Mouse (Mus musculus) stomach, adult 2 months (tissue): ENCODE results near the gene Hbq1a. TPM values are rescaled to one million over a fixed set of nuclear protein-coding genes. Genes with fewer than 3 reads are reported as not detected.

Experiments used
- polyA plus RNA-seq: library from polyadenylated mRNA; depleted of rRNA; stranded (reverse); fragments of >200 nt; gene quantifications from 2 replicates; pipeline ENCODE4 v1.2.3, GENCODE M21; 2012; rRNA removed

Gene Hbq1a
- 0.19 TPM in 1 of 2 replicates, not detected in the other for polyA plus RNA-seq

DNA sequence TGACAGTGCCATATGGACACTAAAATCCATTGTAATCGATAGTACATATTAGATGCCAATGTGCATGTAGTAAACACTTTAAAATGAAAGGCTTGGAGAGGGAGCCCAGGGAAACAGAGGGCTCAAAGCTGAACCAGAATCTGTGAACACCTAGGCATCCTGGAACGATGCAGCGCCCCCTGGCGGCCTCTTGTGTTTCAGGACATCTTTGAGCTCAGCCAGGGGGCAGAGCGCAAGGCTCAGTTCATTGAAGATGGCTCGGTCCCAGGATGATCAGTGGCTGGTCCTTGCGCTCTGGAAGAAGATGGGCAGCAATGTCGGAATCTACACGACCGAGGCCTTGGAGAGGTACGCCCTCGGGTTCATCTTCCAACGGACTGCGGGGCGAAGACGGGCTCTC is at the start of gene Hbq1a:
Gene Hbq1a (plus strand): TSS at position 205 of the 400 bp plus-strand sequence.

DNA sequence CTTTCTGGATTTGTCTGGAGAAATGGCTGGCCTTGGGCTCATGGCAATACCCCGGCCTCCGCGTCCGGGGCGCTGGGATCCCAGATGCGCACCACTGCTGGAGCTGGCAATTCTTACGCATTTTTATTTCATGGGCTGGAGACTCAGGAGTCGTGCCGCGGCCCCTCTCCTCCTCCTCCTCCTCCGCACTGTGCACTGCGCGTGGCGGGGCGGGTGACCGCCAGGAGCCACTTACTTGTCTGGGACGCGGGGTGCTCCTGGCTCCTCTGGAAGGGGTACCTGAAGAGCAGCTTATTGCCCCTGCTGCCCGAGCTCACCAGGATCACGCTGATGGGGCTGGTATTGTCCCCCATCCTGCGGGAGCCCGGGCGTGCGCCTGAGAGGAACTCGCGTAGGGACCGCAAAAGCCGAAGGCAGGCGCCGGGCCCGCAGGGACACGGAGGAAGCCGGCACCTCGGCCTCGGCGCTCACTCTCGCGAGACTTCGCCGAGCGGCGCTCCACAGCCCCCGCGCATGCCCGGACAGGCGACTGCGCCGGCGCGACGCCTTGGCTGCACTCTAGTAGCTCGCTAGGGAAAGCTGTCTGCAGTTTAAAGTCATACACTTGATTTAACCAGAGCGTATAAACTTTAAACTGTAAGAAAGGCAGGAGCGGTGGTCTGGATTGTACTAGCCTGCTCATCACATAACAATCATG is 32.5 kb upstream of the Hbq1a start, which contains the start of gene Nprl3:
Gene Nprl3 (minus strand): TSS at position 520 of the 697 bp plus-strand sequence.

DNA sequence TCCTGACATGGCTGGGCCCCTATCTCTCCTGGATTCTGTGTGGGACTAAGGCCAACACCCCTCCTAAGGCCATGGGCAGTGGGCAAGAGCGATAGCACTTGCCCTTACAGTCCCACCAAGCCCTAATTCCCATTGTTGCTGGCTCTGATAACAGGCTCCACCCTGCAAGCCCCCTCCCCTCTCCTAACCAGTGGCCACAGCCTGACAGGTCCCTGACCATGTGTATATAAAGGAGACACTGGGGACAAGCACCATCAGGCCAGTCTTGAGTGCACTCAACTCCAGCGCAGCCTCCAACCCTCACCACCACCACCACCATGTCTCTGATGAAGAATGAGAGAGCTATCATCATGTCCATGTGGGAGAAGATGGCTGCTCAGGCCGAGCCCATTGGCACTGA is 23.5 kb upstream of the Hbq1a start, which contains the start of gene Hba-x:
Gene Hba-x (plus strand): TSS at position 54 of the 400 bp plus-strand sequence.

DNA sequence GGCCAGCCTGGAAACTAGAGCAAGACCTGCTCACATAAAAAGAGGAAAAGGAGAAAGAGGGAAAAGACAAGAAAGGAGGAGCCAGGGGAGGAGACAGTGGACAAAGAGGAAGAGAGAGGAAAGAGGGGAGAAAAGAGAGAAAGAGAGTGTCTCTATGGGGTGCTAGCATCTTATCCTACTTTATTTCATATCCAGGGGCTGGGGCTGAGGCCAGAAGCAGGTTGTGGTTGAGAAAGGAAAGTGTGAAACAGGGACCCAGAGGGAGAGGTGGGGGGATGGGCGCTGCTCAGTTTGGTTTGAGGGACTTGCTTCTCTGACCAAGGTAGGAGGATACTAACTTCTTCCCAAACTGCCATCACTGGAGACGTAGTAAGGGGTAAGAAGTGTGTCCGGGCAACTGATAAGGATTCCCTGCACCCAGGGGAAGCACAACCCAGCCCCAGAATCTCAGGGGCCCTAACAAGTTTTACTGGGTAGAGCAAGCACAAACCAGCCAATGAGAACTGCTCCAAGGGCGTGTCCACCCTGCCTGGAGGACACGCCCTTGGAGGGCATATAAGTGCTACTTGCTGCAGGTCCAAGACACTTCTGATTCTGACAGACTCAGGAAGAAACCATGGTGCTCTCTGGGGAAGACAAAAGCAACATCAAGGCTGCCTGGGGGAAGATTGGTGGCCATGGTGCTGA is 16.6 kb upstream of the Hbq1a start, which contains the start of gene Hba-a1:
Gene Hba-a1 (plus strand): TSS at position 421 of the 687 bp plus-strand sequence.

DNA sequence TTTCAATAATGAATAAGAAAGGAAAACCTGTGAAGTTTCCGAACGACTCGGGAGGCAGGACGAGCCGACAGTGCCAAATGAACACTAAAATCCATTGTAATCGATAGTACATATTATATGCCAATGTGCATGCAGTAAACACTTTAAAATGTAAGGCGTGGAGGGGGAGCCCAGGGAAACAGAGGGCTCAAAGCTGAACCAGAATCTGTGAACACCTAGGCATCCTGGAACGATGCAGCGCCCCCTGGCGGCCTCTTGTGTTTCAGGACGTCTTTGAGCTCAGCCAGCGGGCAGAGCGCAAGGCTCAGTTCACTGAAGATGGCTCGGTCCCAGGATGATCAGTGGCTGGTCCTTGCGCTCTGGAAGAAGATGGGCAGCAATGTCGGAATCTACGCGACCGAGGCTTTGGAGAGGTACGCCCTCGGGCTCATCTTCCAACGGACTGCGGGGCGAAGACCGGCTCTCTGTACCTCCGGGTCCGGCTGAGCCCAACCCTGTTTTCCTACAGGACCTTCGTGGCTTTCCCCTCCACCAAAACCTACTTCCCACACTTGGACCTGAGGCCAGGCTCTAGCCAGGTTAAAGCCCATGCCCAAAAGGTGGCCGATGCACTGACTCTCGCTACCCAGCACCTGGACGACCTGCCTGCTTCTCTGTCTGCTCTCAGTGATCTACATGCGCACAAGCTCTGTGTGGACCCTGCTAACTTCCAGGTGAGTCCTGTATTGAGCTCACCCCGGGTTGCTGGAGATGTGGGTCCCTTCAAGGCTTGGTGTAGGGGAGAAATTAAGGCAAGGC is 13.0 kb upstream of the Hbq1a start, which contains the start of gene Hbq1b:
Gene Hbq1b (plus strand): TSS at position 271 of the 798 bp plus-strand sequence.

DNA sequence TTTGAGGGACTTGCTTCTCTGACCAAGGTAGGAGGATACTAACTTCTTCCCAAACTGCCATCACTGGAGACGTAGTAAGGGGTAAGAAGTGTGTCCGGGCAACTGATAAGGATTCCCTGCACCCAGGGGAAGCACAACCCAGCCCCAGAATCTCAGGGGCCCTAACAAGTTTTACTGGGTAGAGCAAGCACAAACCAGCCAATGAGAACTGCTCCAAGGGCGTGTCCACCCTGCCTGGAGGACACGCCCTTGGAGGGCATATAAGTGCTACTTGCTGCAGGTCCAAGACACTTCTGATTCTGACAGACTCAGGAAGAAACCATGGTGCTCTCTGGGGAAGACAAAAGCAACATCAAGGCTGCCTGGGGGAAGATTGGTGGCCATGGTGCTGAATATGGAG is 3.7 kb upstream of the Hbq1a start, which contains the start of gene Hba-a2:
Gene Hba-a2 (plus strand): TSS at position 287 of the 400 bp plus-strand sequence.

DNA sequence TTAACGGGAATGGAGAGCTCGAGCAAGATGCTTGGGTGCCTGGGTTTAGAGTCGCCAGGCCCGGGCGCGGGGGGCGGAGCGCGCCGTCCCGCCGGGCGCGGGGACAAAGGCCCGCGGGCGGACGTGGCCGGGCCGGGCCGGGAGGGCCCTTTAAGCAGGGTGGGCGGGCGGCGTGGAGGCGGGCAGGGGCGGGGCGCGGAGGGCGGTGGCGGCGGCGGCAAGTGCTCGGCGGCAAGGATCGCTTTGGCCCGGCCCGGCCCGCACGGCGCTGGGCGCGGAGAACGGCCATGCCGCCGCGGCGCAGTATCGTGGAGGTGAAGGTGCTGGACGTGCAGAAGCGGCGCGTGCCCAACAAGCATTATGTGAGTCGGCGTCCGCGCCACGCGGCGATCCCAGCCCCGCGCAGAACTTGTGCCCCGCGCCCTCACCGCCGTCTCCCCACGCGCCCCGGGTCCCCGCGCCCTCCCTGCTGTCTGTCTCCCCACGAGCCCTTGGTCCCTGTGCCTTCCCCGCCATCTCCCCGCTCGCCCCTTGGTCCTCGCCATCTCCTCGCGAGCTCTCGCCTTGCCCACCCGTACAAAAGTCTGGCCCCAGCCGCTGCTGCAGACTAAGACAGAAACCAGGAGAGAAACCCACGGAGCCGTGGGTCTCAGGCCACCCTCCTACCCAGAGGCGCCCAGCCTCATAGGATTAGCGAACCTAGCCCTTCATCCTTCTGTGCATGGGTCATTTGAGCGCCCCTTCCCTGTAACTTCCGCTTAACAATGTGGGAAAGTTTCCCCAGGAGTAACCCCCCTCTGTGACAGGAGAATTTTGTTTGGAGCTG is 48.0 kb downstream of the Hbq1a start, which contains the start of gene Sh3pxd2b:
Gene Sh3pxd2b (plus strand): TSS at position 214 of the 826 bp plus-strand sequence.

Other genes with a start within 250 kb of the Hbq1a start
- 0.52 and 0.81 TPM in 2 replicates for gene Il9r, start 99.8 kb upstream of the Hbq1a start, polyA plus RNA-seq
- 7.8 and 10.3 TPM in 2 replicates for gene Snrnp25, start 94.7 kb upstream of the Hbq1a start, polyA plus RNA-seq
- gene Rhbdf1, start 77.8 kb upstream of the Hbq1a start, polyA plus RNA-seq, result 92.5 and 97.3 TPM in 2 replicates
- 4.4 and 5.5 TPM in 2 replicates for gene Mpg, start 73.6 kb upstream of the Hbq1a start, polyA plus RNA-seq
- gene Nprl3, start 32.4 kb upstream of the Hbq1a start, polyA plus RNA-seq, result 45.6 and 48.9 TPM in 2 replicates
- not detected in 2 replicates for gene Hba-x, start 23.7 kb upstream of the Hbq1a start, polyA plus RNA-seq
- gene Hba-a1, start 16.6 kb upstream of the Hbq1a start, polyA plus RNA-seq, result 83.3 and 278 TPM in 2 replicates
- gene Hbq1b, start 13.1 kb upstream of the Hbq1a start, polyA plus RNA-seq, result not detected in 2 replicates
- 93.9 and 232 TPM in 2 replicates for gene Hba-a2, start 3.6 kb upstream of the Hbq1a start, polyA plus RNA-seq
- 3.6 and 5.0 TPM in 2 replicates for gene Sh3pxd2b, start 47.8 kb downstream of the Hbq1a start, polyA plus RNA-seq
- 1.5 and 2.7 TPM in 2 replicates for gene Ubtd2, start 155.3 kb downstream of the Hbq1a start, polyA plus RNA-seq
- gene Efcab9, start 232.0 kb downstream of the Hbq1a start, polyA plus RNA-seq, result 0.12 TPM in 1 of 2 replicates, not detected in the other
- gene Stk10, start 233.2 kb downstream of the Hbq1a start, polyA plus RNA-seq, result 2.2 and 2.4 TPM in 2 replicates